Mouse (Mus musculus): ENCODE measurements at regions not wholly inside any gene's neighbourhood (a gene's known extent, or its start where the extent isn't known, plus 50 kb on each side); places are given as distances from the start of the nearest gene placed in this dataset.

DNA sequence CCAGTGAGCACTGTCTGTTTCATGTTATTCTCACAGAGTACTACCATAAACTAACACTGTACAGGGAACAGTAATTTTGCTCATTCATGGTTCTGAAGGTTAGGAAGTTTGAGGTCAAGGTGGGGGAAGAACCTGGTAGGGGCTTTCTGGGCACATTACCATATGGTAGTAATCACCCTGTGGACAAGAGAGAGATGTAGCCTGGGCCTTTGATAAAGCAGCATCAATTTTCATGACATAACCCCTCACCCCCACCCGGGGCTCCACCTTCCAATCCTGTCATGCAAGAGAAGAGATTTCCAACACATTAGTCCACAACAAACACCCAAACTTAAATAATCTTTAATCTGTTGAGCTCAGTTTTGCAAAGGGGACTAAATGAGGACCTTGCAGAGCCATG lies 753.3 kb upstream of the Car8 start:
- Histone ChIP-seq H3K36me3 (ENCODE audit: inconsistent target) (no peaks in the 10 kb centered on the region), H3K4me3 (ENCODE audit: inconsistent target) (no peak overlapping the region)
- no CpG with 5 or more reads among the region's 1 CpGs for WGBS (ENCODE audit: missing documents)

GRCm38 (mm10) chr4:8990551-8990950 lies 751.7 kb upstream of the Car8 start:
- no peak overlapping the region for H3K27ac ChIP-seq
- no peaks in the 10 kb centered on the region for H3K36me3 ChIP-seq (ENCODE audit: inconsistent target)
- no peak overlapping the region for H3K4me3 ChIP-seq (ENCODE audit: inconsistent target)
- WGBS (ENCODE audit: missing documents), result 90% methylated on average over 5 of the region's 5 CpGs
- no peaks in the 10 kb centered on the region for H3K79me2 ChIP-seq (ENCODE audit: inconsistent target)

More for the DNA sequence above, 753.3 kb upstream of the Car8 start:
- Histone ChIP-seq H3K79me2 (ENCODE audit: inconsistent target) (no peaks in the 10 kb centered on the region), H3K27ac (no peak overlapping the region)

DNA sequence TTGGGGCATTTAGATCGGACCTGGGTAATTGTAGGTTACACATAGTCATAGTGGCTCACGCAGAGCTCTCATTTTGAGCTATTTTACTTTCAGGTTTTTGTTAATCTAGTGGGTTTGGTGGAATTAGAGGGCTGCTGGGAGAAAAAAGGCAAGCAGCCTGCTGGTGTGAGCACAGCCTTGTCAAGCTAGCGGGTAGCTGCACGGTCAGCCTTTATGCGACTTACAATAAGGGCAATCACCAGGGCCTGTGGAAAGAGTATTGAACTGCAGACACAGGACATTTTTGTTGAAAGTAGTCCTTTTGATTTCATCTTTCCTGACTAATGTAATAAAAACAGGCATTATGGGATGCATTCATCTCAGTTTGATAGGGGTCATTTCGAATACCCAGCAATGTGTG lies 750.8 kb upstream of the Car8 start:
- Histone ChIP-seq H3K4me3 (ENCODE audit: inconsistent target) (no peak overlapping the region), H3K27ac (no peak overlapping the region), H3K79me2 (ENCODE audit: inconsistent target) (no peaks in the 10 kb centered on the region), H3K36me3 (ENCODE audit: inconsistent target) (no peaks in the 10 kb centered on the region)
- 98% methylated on average over 6 of the region's 6 CpGs for WGBS (ENCODE audit: missing documents)

DNA sequence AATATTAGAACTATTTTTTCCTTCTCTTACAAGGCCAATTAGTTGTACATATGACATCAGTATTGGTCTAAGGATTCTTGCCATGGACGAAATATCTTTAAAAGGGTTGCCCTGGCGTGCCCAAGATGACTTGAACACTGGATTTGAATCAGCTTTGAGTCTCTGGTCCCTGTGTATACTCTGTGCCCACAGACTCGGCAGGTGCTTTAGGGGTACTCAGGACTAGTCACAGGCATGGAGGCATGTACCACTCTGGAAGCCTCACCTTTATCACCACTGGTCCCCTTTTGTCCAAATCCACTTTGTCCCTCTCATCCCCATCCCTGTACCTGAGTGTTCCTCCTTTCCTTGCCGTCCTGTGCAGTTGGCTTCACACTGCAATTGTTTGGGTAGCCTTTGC lies 750.3 kb upstream of the Car8 start:
- WGBS (ENCODE audit: missing documents), result 91% methylated on average over 4 of the region's 4 CpGs
- no peak overlapping the region for H3K4me3 ChIP-seq (ENCODE audit: inconsistent target)
- no peaks in the 10 kb centered on the region for H3K36me3 ChIP-seq (ENCODE audit: inconsistent target)
- H3K79me2 ChIP-seq (ENCODE audit: inconsistent target), result no peaks in the 10 kb centered on the region
- no peak overlapping the region for H3K27ac ChIP-seq

GRCm38 (mm10) chr4:8988345-8988733 lies 749.5 kb upstream of the Car8 start:
- 51% methylated on average over 8 of the region's 8 CpGs for WGBS (ENCODE audit: missing documents)
- H3K4me3 ChIP-seq (ENCODE audit: inconsistent target), result no peak overlapping the region
- no peaks in the 10 kb centered on the region for H3K79me2 ChIP-seq (ENCODE audit: inconsistent target)
- no peak overlapping the region for H3K27ac ChIP-seq
- H3K36me3 ChIP-seq (ENCODE audit: inconsistent target), result no peaks in the 10 kb centered on the region

DNA sequence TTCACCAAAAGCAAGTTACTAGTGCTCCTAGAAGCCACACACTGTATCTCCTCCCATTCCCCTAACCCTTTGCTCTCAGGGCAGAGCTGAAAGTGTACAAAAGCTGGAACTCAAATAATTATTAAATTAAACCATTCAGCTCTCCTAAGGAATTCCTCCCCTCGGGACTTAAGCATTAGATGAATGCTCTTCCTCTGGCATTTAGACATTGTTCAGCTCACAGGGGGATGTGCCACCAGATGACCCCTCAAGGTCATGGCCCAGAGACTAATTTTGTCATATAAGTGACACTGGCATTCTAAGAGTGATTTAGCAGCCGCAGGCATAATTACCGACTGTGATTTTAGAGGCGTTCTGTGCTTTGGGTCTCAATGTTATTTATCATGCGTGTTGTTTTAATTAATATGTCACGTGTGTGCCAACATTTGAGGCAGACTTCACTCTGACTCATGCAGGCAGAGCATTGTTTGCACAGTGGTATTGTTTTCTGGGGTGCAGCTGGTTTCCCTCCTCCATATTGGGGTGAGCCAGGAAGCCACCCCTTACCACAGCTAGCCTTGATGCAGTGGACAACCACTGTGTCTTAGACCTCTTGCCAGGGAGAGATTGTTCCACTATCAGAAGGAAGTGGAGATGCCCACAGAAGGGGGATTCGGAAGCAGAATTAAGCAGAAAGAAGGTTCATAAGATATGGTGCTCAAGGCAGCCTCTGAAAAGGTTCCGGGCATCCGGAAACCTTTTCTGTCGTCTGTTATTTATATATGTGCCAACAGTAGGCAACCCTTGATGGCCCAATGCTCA lies 748.9 kb upstream of the Car8 start:
- WGBS (ENCODE audit: missing documents), result 76% methylated on average over 10 of the region's 10 CpGs
- no peaks in the 10 kb centered on the region for H3K36me3 ChIP-seq (ENCODE audit: inconsistent target)
- H3K4me3 ChIP-seq (ENCODE audit: inconsistent target), result no peak overlapping the region
- H3K79me2 ChIP-seq (ENCODE audit: inconsistent target), result no peaks in the 10 kb centered on the region
- no peak overlapping the region for H3K27ac ChIP-seq

- Histone ChIP-seq H3K36me3 (ENCODE audit: inconsistent target) (no peaks in the 10 kb centered on the region), H3K27ac (no peak overlapping the region), H3K4me3 (ENCODE audit: inconsistent target) (no peak overlapping the region), H3K79me2 (ENCODE audit: inconsistent target) (no peaks in the 10 kb centered on the region)
- 87% methylated on average over 13 of the region's 13 CpGs for WGBS (ENCODE audit: missing documents)
These were observed 747.7 kb upstream of the Car8 start for GRCm38 (mm10) chr4:8986394-8987091.

DNA sequence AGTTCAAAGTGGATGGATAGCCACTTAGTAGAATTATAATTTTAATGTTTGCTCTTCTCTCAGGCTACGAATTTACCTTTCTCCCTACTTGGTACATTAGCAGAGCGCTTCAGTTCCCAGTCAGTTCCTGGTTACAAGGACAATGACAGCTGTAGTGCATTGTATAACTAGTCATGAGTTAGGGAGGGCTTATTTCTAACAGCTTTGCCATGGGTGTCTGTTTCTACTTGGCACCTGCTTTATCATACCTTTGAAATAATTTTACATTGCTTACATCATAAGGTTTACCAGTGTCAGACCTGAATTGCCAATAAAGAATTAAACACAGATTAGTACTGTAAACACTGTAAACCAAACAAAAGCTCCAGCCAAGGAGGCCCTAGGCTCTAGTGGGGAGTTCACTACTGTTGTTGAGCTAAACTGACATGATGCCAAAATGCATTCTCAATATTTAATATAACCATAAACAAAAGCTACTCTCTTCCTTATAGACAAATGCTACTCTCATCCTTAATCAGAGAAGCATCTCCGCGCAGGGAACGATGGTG lies 745.3 kb upstream of the Car8 start:
- Histone ChIP-seq H3K27ac (no peak overlapping the region), H3K36me3 (ENCODE audit: inconsistent target) (no peaks in the 10 kb centered on the region), H3K4me3 (ENCODE audit: inconsistent target) (no peak overlapping the region), H3K79me2 (ENCODE audit: inconsistent target) (no peaks in the 10 kb centered on the region)
- WGBS (ENCODE audit: missing documents), result 98% methylated on average over 5 of the region's 5 CpGs

GRCm38 (mm10) chr4:8978949-8979348 lies 740.1 kb upstream of the Car8 start:
- Histone ChIP-seq H3K79me2 (ENCODE audit: inconsistent target) (no peaks in the 10 kb centered on the region), H3K27ac (no peak overlapping the region), H3K36me3 (ENCODE audit: inconsistent target) (no peaks in the 10 kb centered on the region), H3K4me3 (ENCODE audit: inconsistent target) (no peak overlapping the region)
- WGBS (ENCODE audit: missing documents), result 18% methylated on average over 8 of the region's 8 CpGs

- H3K79me2 ChIP-seq (ENCODE audit: inconsistent target), result no peaks in the 10 kb centered on the region
- no peaks in the 10 kb centered on the region for H3K36me3 ChIP-seq (ENCODE audit: inconsistent target)
- 99% methylated on average over 5 of the region's 5 CpGs for WGBS (ENCODE audit: missing documents)
- H3K27ac ChIP-seq, result no peak overlapping the region
- H3K4me3 ChIP-seq (ENCODE audit: inconsistent target), result no peak overlapping the region
These were observed 731.2 kb upstream of the Car8 start for GRCm38 (mm10) chr4:8969951-8970455.

DNA sequence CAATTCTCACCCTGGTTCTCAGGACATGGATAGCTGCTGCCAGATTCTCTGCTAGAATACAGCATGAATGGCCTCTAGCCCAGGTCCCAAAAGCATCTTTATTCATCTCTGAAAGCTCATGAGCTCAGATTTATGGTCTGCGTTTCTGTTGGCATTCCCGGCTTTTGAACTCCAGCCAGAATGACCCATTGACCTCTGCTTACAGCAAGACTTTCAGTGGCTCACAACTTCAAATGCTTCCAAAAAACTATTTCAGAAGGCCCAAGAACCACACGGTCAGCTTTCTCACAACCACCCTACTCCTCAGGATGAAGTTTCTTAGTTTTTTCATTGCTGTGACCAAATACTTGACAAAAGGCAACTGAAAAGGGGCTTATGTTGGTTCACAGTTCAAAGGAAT lies 729.9 kb upstream of the Car8 start:
- Histone ChIP-seq H3K79me2 (ENCODE audit: inconsistent target) (no peaks in the 10 kb centered on the region), H3K36me3 (ENCODE audit: inconsistent target) (no peaks in the 10 kb centered on the region), H3K27ac (no peak overlapping the region), H3K4me3 (ENCODE audit: inconsistent target) (no peak overlapping the region)
- 100% methylated on average over 3 of the region's 3 CpGs for WGBS (ENCODE audit: missing documents)

DNA sequence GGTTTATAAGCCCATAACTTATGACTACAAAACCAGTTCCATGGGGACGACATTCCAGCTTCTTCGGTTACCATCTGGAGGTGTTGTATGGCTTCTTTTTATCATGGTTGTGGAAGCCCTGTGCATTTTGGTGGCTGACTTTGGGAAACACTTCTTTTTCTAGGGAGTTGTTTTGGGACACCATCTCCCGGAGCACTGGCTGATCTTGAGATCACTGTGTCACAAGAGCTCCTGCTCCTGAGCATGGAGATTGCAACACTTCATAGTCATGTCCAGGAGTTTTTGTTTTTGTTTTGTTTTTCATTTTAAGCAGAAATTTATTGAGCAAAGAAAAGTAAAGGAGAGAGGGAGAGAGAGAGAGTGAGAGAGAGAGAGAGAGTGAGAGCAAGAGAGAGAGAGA lies 729.1 kb upstream of the Car8 start:
- Histone ChIP-seq H3K4me3 (ENCODE audit: inconsistent target) (no peak overlapping the region), H3K36me3 (ENCODE audit: inconsistent target) (no peaks in the 10 kb centered on the region), H3K27ac (no peak overlapping the region), H3K79me2 (ENCODE audit: inconsistent target) (no peaks in the 10 kb centered on the region)
- 88% methylated on average over 3 of the region's 3 CpGs for WGBS (ENCODE audit: missing documents)

DNA sequence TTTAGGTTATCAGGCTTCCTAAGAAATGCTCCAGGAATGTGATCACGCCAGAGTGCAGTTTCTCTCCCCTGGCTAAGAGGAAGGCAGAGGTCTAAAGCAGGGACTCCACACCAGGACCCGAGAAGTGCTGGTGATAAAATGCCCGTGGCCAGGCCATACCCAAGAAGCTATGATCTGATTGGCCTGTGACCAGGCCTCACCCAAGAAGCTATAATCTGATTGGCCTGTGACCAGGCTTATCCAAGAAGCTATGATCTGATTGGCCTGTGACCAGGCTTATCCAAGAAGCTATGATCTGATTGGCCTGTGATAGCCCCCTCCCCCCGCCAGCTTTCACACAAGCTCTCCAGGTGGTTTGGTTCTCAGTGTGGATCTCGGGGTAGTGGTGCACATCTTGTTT lies 726.7 kb upstream of the Car8 start:
- no peaks in the 10 kb centered on the region for H3K79me2 ChIP-seq (ENCODE audit: inconsistent target)
- H3K4me3 ChIP-seq (ENCODE audit: inconsistent target), result no peak overlapping the region
- H3K27ac ChIP-seq, result no peak overlapping the region
- 95% methylated on average over 5 of the region's 5 CpGs for WGBS (ENCODE audit: missing documents)
- H3K36me3 ChIP-seq (ENCODE audit: inconsistent target), result no peaks in the 10 kb centered on the region

GRCm38 (mm10) chr4:8962959-8963572 lies 724.2 kb upstream of the Car8 start:
- Histone ChIP-seq H3K79me2 (ENCODE audit: inconsistent target) (no peaks in the 10 kb centered on the region), H3K4me3 (ENCODE audit: inconsistent target) (no peak overlapping the region), H3K27ac (no peak overlapping the region), H3K36me3 (ENCODE audit: inconsistent target) (no peaks in the 10 kb centered on the region)
- 87% methylated on average over 9 of the region's 9 CpGs for WGBS (ENCODE audit: missing documents)

- no peak overlapping the region for H3K4me3 ChIP-seq (ENCODE audit: inconsistent target)
- 89% methylated on average over 6 of the region's 6 CpGs for WGBS (ENCODE audit: missing documents)
- no peaks in the 10 kb centered on the region for H3K79me2 ChIP-seq (ENCODE audit: inconsistent target)
- H3K27ac ChIP-seq, result no peak overlapping the region
- no peaks in the 10 kb centered on the region for H3K36me3 ChIP-seq (ENCODE audit: inconsistent target)
These were observed 723.0 kb upstream of the Car8 start for GRCm38 (mm10) chr4:8961851-8962250.

Data from macrophage (primary cell).